Mouse (Mus musculus) MEL (cell line): ENCODE results near the gene Col4a1. TPM values are rescaled to one million over a fixed set of nuclear protein-coding genes. Genes with fewer than 3 reads are reported as not detected.

Experiments used
- DNase-seq: peaks from one replicate; pipeline ENCODE4 v3.0.0; 2011; ENCODE audit warnings: low read depth, low spot score
- H3K27ac ChIP-seq: 2 replicates; pipeline ENCODE4 v1.5.1; 2012; ENCODE audit warnings: low read depth, mild to moderate bottlenecking, control low read depth, low read length, moderate library complexity; ENCODE audit not compliant: control insufficient read depth
- H3K27me3 ChIP-seq, 2 experiments: fragments of 150-350 bp in 1 of 2; sonication (generic) in 1 of 2; 2 replicates each; pipeline ENCODE4 v1.6.1; 2012; ENCODE audit warnings: low read length in 2 of 2, mild to moderate bottlenecking in 2 of 2, improper control_type of control experiment in 1 of 2, moderate library complexity in 1 of 2; ENCODE audit not compliant: insufficient read depth in 2 of 2, control insufficient read depth in 1 of 2
- H3K36me3 ChIP-seq, 2 experiments: 2 replicates each; pipeline ENCODE4 v1.6.1; 2012 to 2014; ENCODE audit warnings: low read length in 2 of 2, improper control_type of control experiment in 1 of 2, inconsistent platforms in 1 of 2, mild to moderate bottlenecking in 1 of 2; ENCODE audit not compliant: insufficient read depth in 2 of 2, control insufficient read depth in 1 of 2
- H3K4me1 ChIP-seq, 2 experiments: fragments of 150-350 bp in 1 of 2; sonication (generic) in 1 of 2; 2 replicates each; pipeline ENCODE4 v1.6.1; 2012; ENCODE audit warnings: low read length in 2 of 2, improper control_type of control experiment in 1 of 2, mild to moderate bottlenecking in 1 of 2; ENCODE audit not compliant: insufficient read depth in 2 of 2, control insufficient read depth in 1 of 2
- H3K4me3 ChIP-seq, 2 experiments: fragments of 150-350 bp in 1 of 2; sonication (generic) in 1 of 2; 2 replicates each; pipeline ENCODE4 v1.5.1; 2012; ENCODE audit warnings: low read depth in 2 of 2, low read length in 2 of 2, mild to moderate bottlenecking in 2 of 2, moderate library complexity in 2 of 2, control low read depth in 1 of 2, improper control_type of control experiment in 1 of 2; ENCODE audit not compliant: control insufficient read depth in 1 of 2, insufficient read depth in 1 of 2
- H3K79me2 ChIP-seq: 2 replicates; pipeline ENCODE4 v1.6.1; 2012; ENCODE audit warnings: mild to moderate bottlenecking, low read length, moderate library complexity; ENCODE audit not compliant: control insufficient read depth, poor library complexity, insufficient read depth
- H3K9ac ChIP-seq: 2 replicates; pipeline ENCODE4 v1.6.1; 2012; ENCODE audit warnings: low read depth, mild to moderate bottlenecking, control low read depth, low read length, moderate library complexity; ENCODE audit not compliant: control insufficient read depth, poor library complexity, severe bottlenecking
- H3K9me3 ChIP-seq: fragments of 150-350 bp; sonication (generic); replicated peaks from 2 replicates; pipeline ENCODE4 v1.6.1; 2012; ENCODE audit warnings: mild to moderate bottlenecking, low read length, improper control_type of control experiment, moderate library complexity; ENCODE audit not compliant: insufficient read depth
- BHLHE40 ChIP-seq: IDR thresholded peaks from 2 replicates; pipeline ENCODE4 v1.6.1; 2012; ENCODE audit warnings: low read depth, mild to moderate bottlenecking, inconsistent platforms, low read length, improper control_type of control experiment, borderline replicate concordance
- E2F4 ChIP-seq: IDR thresholded peaks from 2 replicates; pipeline ENCODE4 v1.6.1; 2011; ENCODE audit warnings: low read depth, low read length, improper control_type of control experiment, borderline replicate concordance
- ELF1 ChIP-seq: IDR thresholded peaks from 2 replicates; pipeline ENCODE4 v1.6.1; 2014; ENCODE audit warnings: low read depth, mild to moderate bottlenecking, inconsistent platforms, low read length, improper control_type of control experiment, moderate library complexity
- EP300 ChIP-seq, 2 experiments: IDR thresholded peaks; 2 replicates each; pipeline ENCODE4 v1.6.1; 2011; ENCODE audit warnings: improper control_type of control experiment in 2 of 2, low read length in 2 of 2, low read depth in 1 of 2, mild to moderate bottlenecking in 1 of 2
- HCFC1 ChIP-seq: IDR thresholded peaks from 2 replicates; pipeline ENCODE4 v1.6.1; 2012; ENCODE audit warnings: low read depth, mild to moderate bottlenecking, inconsistent platforms, low read length, improper control_type of control experiment, moderate library complexity
- JUND ChIP-seq: IDR thresholded peaks from 2 replicates; pipeline ENCODE4 v1.6.1; 2011; ENCODE audit warnings: low read depth, mild to moderate bottlenecking, improper control_type of control experiment, low read length
- MAFK ChIP-seq: IDR thresholded peaks from 2 replicates; pipeline ENCODE4 v1.6.1; 2011; ENCODE audit warnings: low read depth, mild to moderate bottlenecking, low read length, improper control_type of control experiment, borderline replicate concordance
- MAX ChIP-seq: IDR thresholded peaks from 2 replicates; pipeline ENCODE4 v1.6.1; 2011; ENCODE audit warnings: low read length, improper control_type of control experiment
- MAZ ChIP-seq: IDR thresholded peaks from 2 replicates; pipeline ENCODE4 v1.6.1; 2012; ENCODE audit warnings: low read depth, mild to moderate bottlenecking, inconsistent platforms, low read length, improper control_type of control experiment
- MYC ChIP-seq: IDR thresholded peaks from 2 replicates; pipeline ENCODE4 v1.6.1; 2011; ENCODE audit warnings: low read depth, mild to moderate bottlenecking, low read length, improper control_type of control experiment, moderate library complexity
- NRF1 ChIP-seq: IDR thresholded peaks from 2 replicates; pipeline ENCODE4 v1.6.1; 2014; ENCODE audit warnings: low read depth, mild to moderate bottlenecking, inconsistent platforms, low read length, improper control_type of control experiment, moderate library complexity; ENCODE audit not compliant: poor library complexity, insufficient read depth, severe bottlenecking
- POLR2A ChIP-seq, 2 experiments: IDR thresholded peaks; 2 replicates each; pipeline ENCODE4 v1.6.1; 2011 to 2012; ENCODE audit warnings: low read length in 2 of 2, mild to moderate bottlenecking in 2 of 2, control low read depth in 1 of 2, improper control_type of control experiment in 1 of 2, low read depth in 1 of 2, moderate library complexity in 1 of 2; ENCODE audit not compliant: control insufficient read depth in 1 of 2, insufficient read depth in 1 of 2, poor library complexity in 1 of 2
- POLR2AphosphoS2 ChIP-seq: IDR thresholded peaks from 2 replicates; pipeline ENCODE4 v1.6.1; 2011; ENCODE audit warnings: low read length, improper control_type of control experiment
- RCOR1 ChIP-seq: IDR thresholded peaks from 2 replicates; pipeline ENCODE4 v1.6.1; 2012; ENCODE audit warnings: low read depth, mild to moderate bottlenecking, inconsistent platforms, low read length, improper control_type of control experiment
- TAL1 ChIP-seq: IDR thresholded peaks from 2 replicates; pipeline ENCODE4 v1.6.1; 2012; ENCODE audit warnings: mild to moderate bottlenecking, inconsistent platforms, low read length, moderate library complexity, mixed read lengths
- UBTF ChIP-seq: IDR thresholded peaks from 2 replicates; pipeline ENCODE4 v1.6.1; 2012; ENCODE audit warnings: low read depth, mild to moderate bottlenecking, inconsistent platforms, low read length, improper control_type of control experiment, moderate library complexity, borderline replicate concordance; ENCODE audit not compliant: insufficient read depth
- USF1 ChIP-seq: IDR thresholded peaks from 2 replicates; pipeline ENCODE4 v1.6.1; 2014; ENCODE audit warnings: low read depth, mild to moderate bottlenecking, inconsistent platforms, low read length, improper control_type of control experiment, moderate library complexity
- ZC3H11A ChIP-seq: IDR thresholded peaks from 2 replicates; pipeline ENCODE4 v1.6.1; 2012; ENCODE audit warnings: low read depth, mild to moderate bottlenecking, inconsistent platforms, low read length, improper control_type of control experiment
- ZKSCAN1 ChIP-seq: IDR thresholded peaks from 2 replicates; pipeline ENCODE4 v1.6.1; 2012; ENCODE audit warnings: low read depth, mild to moderate bottlenecking, inconsistent platforms, low read length, improper control_type of control experiment, moderate library complexity
- ZNF384 ChIP-seq: IDR thresholded peaks from 2 replicates; pipeline ENCODE4 v1.6.1; 2012; ENCODE audit warnings: low read depth, mild to moderate bottlenecking, inconsistent platforms, low read length, improper control_type of control experiment
- polyA plus RNA-seq, 2 experiments: library from polyadenylated mRNA; stranded (reverse) in 1 of 2; unstranded in 1 of 2; fragments of >175 nt in 1 of 2; fragments of >200 nt in 1 of 2; gene quantifications; 2 replicates each; pipeline versions ENCODE4 v1.2.1 to v1.2.4; 2012; ENCODE audit warnings: low replicate concordance in 2 of 2, low read depth in 1 of 2; ENCODE audit not compliant: insufficient read length in 2 of 2, insufficient read depth in 1 of 2, missing spikeins in 1 of 2
- total RNA-seq: library from RNA; depleted of rRNA; stranded (reverse); fragments of 300-350 nt; gene quantifications from 2 replicates; pipeline ENCODE4 v1.2.3, GENCODE M21; 2012

Col4a1 gene
- total and polyA plus RNA-seq, 3 experiments = 0.31 TPM; not detected in 2

- no peaks in the 10 kb centered on the region for H3K9me3 ChIP-seq
- no peak overlapping the region for H3K4me3 ChIP-seq
- H3K4me1 ChIP-seq = no peaks in the 10 kb centered on the region
- H3K27ac ChIP-seq = no peak overlapping the region
- H3K9ac ChIP-seq = no peak overlapping the region
- TF ChIP-seq ZNF384 (no peak), ELF1 (no peak), MYC (no peak), E2F4 (no peak), BHLHE40 (no peak), NRF1 (no peak), ZC3H11A (no peak), POLR2A (IDR thresholded peaks at IDR 0.05; ENCODE audit: control insufficient read depth in 1 of 2, insufficient read depth in 1 of 2, low read depth in 1 of 2, low read length in 2 of 2, poor library complexity in 1 of 2) (no peak), RCOR1 (no peak), POLR2AphosphoS2 (no peak), MAX (no peak), TAL1 (no peak)
- TF ChIP-seq, all 39 proteins: peak for 0
- DNase-seq = no peak
- Histone ChIP-seq H3K27me3 (no peaks in the 10 kb centered on the region), H3K79me2 (no peaks in the 10 kb centered on the region), H3K36me3 (no peaks in the 10 kb centered on the region)
Observed at GRCm38 (mm10) chr8:11310049-11310448, 2.6 kb downstream of the Col4a1 start.

- no peak overlapping the region for H3K4me3 ChIP-seq
- no peaks in the 10 kb centered on the region for H3K27me3 ChIP-seq
- no peaks in the 10 kb centered on the region for H3K79me2 ChIP-seq
- H3K27ac ChIP-seq = no peak overlapping the region
- no peak overlapping the region for H3K9ac ChIP-seq
- H3K4me1 ChIP-seq = no peaks in the 10 kb centered on the region
- no peaks in the 10 kb centered on the region for H3K36me3 ChIP-seq
- no peaks in the 10 kb centered on the region for H3K9me3 ChIP-seq
- TF ChIP-seq HCFC1 = no peak
- TF ChIP-seq UBTF = no peak
- DNase-seq = no peak
Observed at GRCm38 (mm10) chr8:11309226-11309625, 3.4 kb downstream of the Col4a1 start.

GRCm38 (mm10) chr8:11308570-11308998 is 4.0 kb downstream of the Col4a1 start:
- Histone ChIP-seq H3K27me3 (no peaks in the 10 kb centered on the region), H3K36me3 (no peaks in the 10 kb centered on the region), H3K79me2 (no peaks in the 10 kb centered on the region), H3K9ac (no peak overlapping the region), H3K4me3 (no peak overlapping the region), H3K9me3 (no peaks in the 10 kb centered on the region), H3K4me1 (no peaks in the 10 kb centered on the region), H3K27ac (no peak overlapping the region)
- DNase-seq = no peak
- no peak for TF ChIP-seq MAFK
- TF ChIP-seq ZKSCAN1 = no peak
- no peak for TF ChIP-seq UBTF
- no peak for TF ChIP-seq EP300 (IDR thresholded peaks at IDR 0.05; ENCODE audit: low read depth in 1 of 2, low read length in 2 of 2)
- no peak for TF ChIP-seq POLR2AphosphoS2
- TF ChIP-seq MAZ = no peak
- TF ChIP-seq JUND = no peak
- TF ChIP-seq USF1 = no peak
